Mouse (Mus musculus) stomach, postnatal 0 days (tissue): Measurements from ENCODE around the gene Edc3. TPM values are rescaled to one million over a fixed set of nuclear protein-coding genes. Genes with fewer than 3 reads are reported as not detected.

Source experiments
- ATAC-seq: fragments of 200-750 bp; cut with Nextera tagmentation; 2 replicates; pipeline ENCODE4 v1.8.0; 2017; ENCODE audit not compliant: low FRiP score, low TSS enrichment
- DNase-seq: peaks from one replicate; pipeline ENCODE4 v3.0.0-alpha.2; 2016; ENCODE audit warnings: low spot score
- H3K27ac ChIP-seq: fragments of 300-500 bp; sonication (generic); replicated peaks from 2 replicates; pipeline ENCODE4 v1.5.1; 2014; ENCODE audit warnings: mild to moderate bottlenecking, control low read depth
- H3K27me3 ChIP-seq: fragments of 300-500 bp; sonication (generic); 2 replicates; pipeline ENCODE4 v1.6.1; 2014; ENCODE audit warnings: low read length; ENCODE audit not compliant: control insufficient read depth, insufficient read depth
- H3K36me3 ChIP-seq: fragments of 300-500 bp; sonication (generic); 2 replicates; pipeline ENCODE4 v1.6.1; 2014; ENCODE audit warnings: low read length, mixed read lengths; ENCODE audit not compliant: control insufficient read depth, insufficient read depth
- H3K4me1 ChIP-seq: fragments of 300-500 bp; sonication (generic); replicated peaks from 2 replicates; pipeline ENCODE4 v1.6.1; 2014; ENCODE audit warnings: antibody characterized with exemption; ENCODE audit not compliant: control insufficient read depth, insufficient read depth
- H3K4me2 ChIP-seq: fragments of 300-500 bp; sonication (generic); replicated peaks from 2 replicates; pipeline ENCODE4 v1.6.1; 2014; ENCODE audit warnings: low read depth, mild to moderate bottlenecking, control low read depth, moderate library complexity
- H3K4me3 ChIP-seq: fragments of 300-500 bp; sonication (generic); 2 replicates; pipeline ENCODE4 v1.5.1; 2014; ENCODE audit warnings: low read depth, low read length, control low read depth
- H3K9ac ChIP-seq: fragments of 300-500 bp; sonication (generic); 2 replicates; pipeline ENCODE4 v1.6.1; 2014; ENCODE audit warnings: mild to moderate bottlenecking, low read length, control low read depth, mixed read lengths
- H3K9me3 ChIP-seq: fragments of 300-500 bp; sonication (generic); 2 replicates; pipeline ENCODE4 v1.6.1; 2016; ENCODE audit warnings: low read length; ENCODE audit not compliant: control insufficient read depth
- CTCF ChIP-seq: IDR thresholded peaks from 2 replicates; pipeline ENCODE4 v1.5.1; 2016; ENCODE audit warnings: antibody characterized with exemption, low read depth, mild to moderate bottlenecking, moderate library complexity
- EP300 ChIP-seq: optimal IDR thresholded peaks from 2 replicates; pipeline ENCODE3; 2016; ENCODE audit warnings: antibody characterized with exemption
- WGBS: fragments of 180-500 bp; shearing (Covaris S2); extraction: QIAGEN DNeasy Blood & Tissue Kit; methylation state at CpG from one replicate; pipeline ENCODE4 v1.1.7; 2014; 5-methylcytosine and 5-hydroxymethylcytosine counted together
- polyA plus RNA-seq: library from polyadenylated mRNA; unstranded; fragments of >200 nt; fragmentation: Nextera tagmentation; extraction: Ambion mirVana; gene quantifications from 2 replicates; pipeline ENCODE4 v1.2.1, GENCODE M21; 2015

Edc3 gene
- polyA plus RNA-seq, 1 experiment from 2014 or later, result 13.6 TPM

DNA sequence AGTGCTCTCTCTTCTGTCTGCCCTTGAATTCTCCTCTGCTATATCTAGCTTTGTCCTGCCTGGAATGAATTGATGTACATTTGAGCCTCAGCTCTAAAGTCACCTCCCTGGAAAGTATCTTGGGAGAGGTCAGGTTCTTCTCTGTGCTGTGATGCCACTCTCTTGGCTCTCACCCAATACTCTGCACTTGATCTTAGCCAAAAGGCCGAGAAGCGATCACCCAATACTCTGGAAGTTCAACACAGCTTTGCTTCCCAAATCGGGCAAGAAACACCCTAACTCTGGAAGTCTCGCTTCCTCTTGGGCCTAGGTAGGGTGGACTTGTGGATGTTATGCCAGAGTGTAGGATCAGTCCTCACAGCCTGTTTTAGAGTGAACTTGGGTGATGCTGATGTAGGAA, 58.9 kb downstream of the Edc3 start:
- Histone ChIP-seq H3K4me1 (peaks cover 15% of the 10 kb centered on the region; the same call in 1 of the 2 replicates), H3K9me3 (no peaks in the 10 kb centered on the region), H3K27me3 (no peaks in the 10 kb centered on the region), H3K4me3 (no peak overlapping the region), H3K27ac (no peak overlapping the region), H3K36me3 (no peaks in the 10 kb centered on the region), H3K4me2 (no peak overlapping the region), H3K9ac (no peak overlapping the region)
- TF ChIP-seq CTCF (no peak), EP300 (no peak)
- ATAC-seq (no peak), DNase-seq (no peak)
- 93% methylated on average over 4 of the region's 4 CpGs for WGBS

DNA sequence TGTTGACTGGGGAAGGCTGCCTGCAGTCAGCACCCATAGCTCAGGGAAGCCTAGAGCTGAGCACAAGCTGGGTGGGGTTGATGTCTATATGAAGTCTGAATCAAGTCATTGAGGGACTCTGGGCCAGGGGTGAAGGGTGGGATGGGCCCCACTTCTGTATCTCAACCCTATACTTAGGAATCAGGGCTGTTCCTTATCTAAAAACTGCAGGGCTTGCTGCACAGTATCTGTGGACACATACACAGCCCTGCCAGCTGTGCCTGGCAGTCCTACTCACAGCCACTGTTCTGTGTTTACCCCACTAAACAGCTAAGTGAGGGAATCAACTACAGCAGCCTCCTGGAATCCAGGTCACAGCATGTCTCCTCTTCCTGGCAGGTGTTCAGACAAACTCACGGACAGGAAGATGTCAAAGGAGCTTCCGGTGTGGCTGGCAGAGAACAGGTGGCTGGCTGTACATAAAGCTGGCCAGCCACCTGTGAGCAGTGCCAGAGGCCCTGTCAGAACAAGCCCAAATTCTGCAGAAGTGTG, 61.3 kb downstream of the Edc3 start:
- Histone ChIP-seq H3K27ac (no peak overlapping the region), H3K4me3 (no peak overlapping the region), H3K9ac (no peak overlapping the region), H3K36me3 (no peaks in the 10 kb centered on the region), H3K4me2 (no peak overlapping the region), H3K27me3 (no peaks in the 10 kb centered on the region), H3K4me1 (no peaks in the 10 kb centered on the region), H3K9me3 (no peaks in the 10 kb centered on the region)
- ATAC-seq, result no peak
- DNase-seq, result no peak
- TF ChIP-seq CTCF, result no peak
- no peak for TF ChIP-seq EP300
- 56% methylated on average over 2 of the region's 2 CpGs for WGBS

DNA sequence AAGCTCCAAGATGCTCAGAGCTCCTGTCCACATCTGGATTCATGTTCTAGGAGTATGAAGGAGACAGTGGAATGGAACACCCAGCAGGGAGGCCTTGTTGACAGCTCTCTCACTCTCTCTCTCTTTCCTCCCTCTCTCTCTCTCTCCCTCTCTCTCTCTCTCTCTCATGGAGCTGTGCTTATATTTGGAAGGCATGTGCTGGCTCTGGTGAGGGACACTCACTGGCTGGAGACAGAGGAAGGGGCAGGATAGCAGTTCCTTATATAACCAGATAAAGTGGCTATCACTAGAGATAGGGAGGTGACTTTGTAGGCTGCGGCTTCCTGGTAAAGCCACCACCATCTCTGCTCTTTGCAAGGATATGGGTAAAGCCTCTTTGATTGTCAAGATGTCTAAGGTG, 61.9 kb downstream of the Edc3 start:
- DNase-seq (no peak), ATAC-seq (no peak)
- Histone ChIP-seq H3K4me2 (no peak overlapping the region), H3K9me3 (no peaks in the 10 kb centered on the region), H3K36me3 (no peaks in the 10 kb centered on the region), H3K9ac (no peak overlapping the region), H3K4me1 (no peaks in the 10 kb centered on the region), H3K27ac (no peak overlapping the region), H3K27me3 (no peaks in the 10 kb centered on the region), H3K4me3 (no peak overlapping the region)
- no peak for TF ChIP-seq EP300
- TF ChIP-seq CTCF, result no peak
- WGBS, result 86% methylated on average over 1 of the region's 1 CpGs

DNA sequence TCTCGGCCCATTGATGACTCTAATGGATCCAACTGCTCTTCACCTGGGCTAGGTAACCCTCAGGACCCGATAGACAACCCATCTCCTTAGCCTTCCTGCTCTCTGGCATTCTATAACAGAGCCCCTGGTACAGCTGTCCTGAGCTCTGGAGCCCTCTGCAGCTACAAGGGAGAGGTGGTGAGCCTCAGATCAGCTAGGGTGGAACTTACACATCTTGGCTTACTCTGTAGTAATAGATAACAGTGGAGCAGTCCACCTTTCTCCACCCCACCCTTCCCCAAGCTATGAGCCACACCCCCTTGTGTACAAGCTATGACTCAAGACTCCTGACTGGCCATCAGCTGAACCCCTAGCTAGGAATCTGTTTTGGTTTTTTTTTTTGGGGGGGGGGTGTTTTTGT, 62.5 kb downstream of the Edc3 start:
- no peak for TF ChIP-seq CTCF
- no peak for TF ChIP-seq EP300
- Histone ChIP-seq H3K9ac (no peak overlapping the region), H3K4me2 (no peak overlapping the region), H3K27ac (no peak overlapping the region), H3K4me3 (no peak overlapping the region), H3K27me3 (no peaks in the 10 kb centered on the region), H3K9me3 (no peaks in the 10 kb centered on the region), H3K36me3 (no peaks in the 10 kb centered on the region), H3K4me1 (no peaks in the 10 kb centered on the region)
- DNase-seq (no peak), ATAC-seq (peak; percentile 43; the same call in 1 of the 2 replicates)
- WGBS, result 90% methylated on average over 2 of the region's 2 CpGs

GRCm38 (mm10) chr9:57773754-57774153, 65.4 kb downstream of the Edc3 start:
- whole genome bisulfite sequencing, result 60% methylated on average over 3 of the region's 3 CpGs
- no peaks in the 10 kb centered on the region for H3K9me3 ChIP-seq
- H3K27me3 ChIP-seq, result no peaks in the 10 kb centered on the region
- H3K9ac ChIP-seq, result no peak overlapping the region
- DNase-seq (no peak), ATAC-seq (no peak)
- H3K4me2 ChIP-seq, result no peak overlapping the region
- no peak overlapping the region for H3K27ac ChIP-seq
- TF ChIP-seq CTCF, result no peak
- no peak for TF ChIP-seq EP300
- no peak overlapping the region for H3K4me3 ChIP-seq
- H3K4me1 ChIP-seq, result no peaks in the 10 kb centered on the region
- no peaks in the 10 kb centered on the region for H3K36me3 ChIP-seq

DNA sequence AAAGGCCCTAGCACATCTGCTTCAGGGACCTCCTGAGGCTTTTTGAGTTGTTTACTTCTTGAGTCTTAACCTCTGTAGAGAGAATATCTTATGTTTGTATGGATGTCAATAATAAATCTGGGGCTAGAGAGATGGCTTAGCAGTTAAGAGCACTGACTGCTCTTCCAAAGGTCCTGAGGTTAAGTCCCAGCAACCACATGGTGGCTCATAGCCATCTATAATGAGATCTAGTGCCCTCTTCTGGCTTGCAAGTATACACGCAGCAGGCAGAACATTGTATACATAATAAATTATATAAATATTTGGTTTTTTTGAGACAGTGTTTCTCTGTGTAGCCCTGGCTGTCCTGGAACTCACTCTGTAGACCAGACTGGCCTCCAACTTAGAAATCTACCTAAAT, 65.8 kb downstream of the Edc3 start:
- Histone ChIP-seq H3K4me1 (no peaks in the 10 kb centered on the region), H3K27me3 (no peaks in the 10 kb centered on the region), H3K4me2 (no peak overlapping the region), H3K4me3 (no peak overlapping the region), H3K27ac (no peak overlapping the region), H3K9me3 (no peaks in the 10 kb centered on the region), H3K36me3 (no peaks in the 10 kb centered on the region), H3K9ac (no peak overlapping the region)
- ATAC-seq, result no peak
- WGBS, result 0% methylated on average over 1 of the region's 1 CpGs
- no peak for DNase-seq
- TF ChIP-seq CTCF (peak; percentile 69), EP300 (no peak)
